Mouse (Mus musculus) telencephalon, adult 2 months (tissue): ENCODE results near the gene Vps53.
"Not testable (repeated sequence)": the region's sequence is repeated elsewhere in the genome, so short reads cannot be mapped to it uniquely, and the experiment has no call there.

Experiments
- DNase-seq: peaks from one replicate; pipeline ENCODE4 v3.0.0-alpha.2; 2011; ENCODE audit warnings: low read depth, low spot score

The Vps53 gene

GRCm38 (mm10) chr11:76019879-76020278, 159.6 kb downstream of the Vps53 start:
- DNase-seq = no peak

DNA sequence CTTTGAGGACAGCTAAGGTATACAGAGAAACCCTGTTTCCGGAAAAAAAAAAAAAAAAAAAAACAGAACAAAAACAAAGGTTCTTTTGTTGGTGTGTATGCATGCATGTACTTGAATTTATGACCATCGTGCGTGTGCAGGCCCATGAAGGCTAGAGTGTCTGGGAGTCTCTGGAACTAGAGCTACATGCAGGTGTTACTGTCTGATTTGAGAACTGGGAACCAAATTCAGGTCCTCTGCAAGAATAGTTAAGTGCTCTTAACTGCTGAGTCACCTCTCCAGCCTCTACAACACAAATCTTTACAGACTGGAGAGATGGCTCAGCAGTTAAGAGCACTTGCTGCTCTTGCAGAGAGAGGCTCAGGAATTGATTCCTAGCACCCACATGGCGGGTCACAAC, 163.6 kb downstream of the Vps53 start:
- no peak for DNase-seq

DNA sequence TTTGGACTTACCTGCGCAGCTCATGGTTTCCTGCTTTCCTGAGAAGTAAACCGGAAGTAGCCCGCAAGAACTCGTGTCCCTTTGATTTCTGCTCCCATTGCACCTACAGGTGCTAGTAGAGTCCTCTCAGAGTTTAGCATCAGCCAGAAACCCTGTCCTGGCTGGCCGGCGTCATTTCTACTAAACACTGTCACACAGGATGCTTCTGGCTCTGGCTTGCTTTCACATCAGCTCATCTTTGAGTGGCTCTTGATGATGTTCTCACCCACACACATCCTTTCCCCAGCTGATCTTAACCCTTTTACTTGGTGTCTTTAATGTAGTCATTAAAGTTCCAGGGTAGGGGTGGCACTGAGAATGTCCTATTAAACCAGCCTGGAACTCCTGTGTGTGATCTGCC, 164.2 kb downstream of the Vps53 start:
- DNase-seq = no peak

- no peak for DNase-seq
Observed at GRCm38 (mm10) chr11:76010838-76011624, 168.4 kb downstream of the Vps53 start.

DNA sequence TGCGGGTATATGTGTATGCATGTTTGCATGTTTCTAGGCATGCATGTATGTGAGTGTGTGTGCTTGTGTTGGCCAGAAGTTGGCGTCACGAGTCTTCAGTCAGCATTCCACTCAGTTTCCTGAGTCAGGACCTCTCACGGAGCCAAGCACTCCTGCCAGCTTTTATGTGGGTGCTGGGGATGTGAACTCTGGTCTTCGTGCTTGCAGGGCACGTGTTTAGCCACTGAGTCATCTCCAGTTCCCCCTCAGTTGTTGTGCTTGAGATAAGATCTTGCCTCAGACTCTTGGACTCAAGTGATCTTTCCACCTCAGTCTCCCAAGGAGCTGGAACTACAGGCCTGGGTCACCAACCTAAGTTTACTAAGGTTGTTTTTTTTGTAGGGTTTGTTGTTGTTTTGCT, 170.3 kb downstream of the Vps53 start:
- no peak for DNase-seq

- no peak for DNase-seq
Observed at GRCm38 (mm10) chr11:76008162-76008561, 171.3 kb downstream of the Vps53 start.

DNA sequence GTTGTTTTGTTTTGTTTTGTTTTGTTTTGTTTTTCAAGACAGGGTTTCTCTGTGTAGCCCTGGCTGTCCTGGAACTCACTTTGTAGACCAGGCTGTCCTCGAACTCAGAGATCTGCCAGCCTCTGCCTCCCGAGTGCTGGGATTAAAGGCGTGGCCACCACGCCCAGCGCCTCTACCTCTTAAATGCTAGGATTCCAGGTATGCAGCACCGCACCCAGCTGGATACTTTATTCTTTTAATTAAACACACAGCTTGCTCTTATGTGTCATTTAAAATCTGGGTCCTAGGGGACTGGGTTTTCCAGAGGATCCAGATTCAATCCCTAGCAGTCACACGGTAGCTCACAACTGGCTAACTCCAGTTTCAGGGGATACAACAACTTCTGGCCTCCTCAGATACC, 175.2 kb downstream of the Vps53 start:
- not testable (repeated sequence) for DNase-seq

GRCm38 (mm10) chr11:76001237-76001878, 178.1 kb downstream of the Vps53 start:
- DNase-seq = no peak

- peak; percentile 47 for DNase-seq
Observed at GRCm38 (mm10) chr11:76000701-76001100, 178.7 kb downstream of the Vps53 start.

GRCm38 (mm10) chr11:75999440-76000155, 179.8 kb downstream of the Vps53 start, which contains the start of gene 1700016K19Rik:
TSS of gene 1700016K19Rik (plus strand) at chr11:75999912.
- peak; percentile 58 for DNase-seq
